Mouse (Mus musculus): ENCODE measurements around the gene 9130204L05Rik. TPM values are rescaled to one million over a fixed set of nuclear protein-coding genes. Genes with fewer than 3 reads are reported as not detected.

9130204L05Rik gene
- not detected in 2 replicates for total RNA-seq (2014; fragmentation: Nextera tagmentation)
- not detected in 2 replicates for total RNA-seq (2017)

DNA sequence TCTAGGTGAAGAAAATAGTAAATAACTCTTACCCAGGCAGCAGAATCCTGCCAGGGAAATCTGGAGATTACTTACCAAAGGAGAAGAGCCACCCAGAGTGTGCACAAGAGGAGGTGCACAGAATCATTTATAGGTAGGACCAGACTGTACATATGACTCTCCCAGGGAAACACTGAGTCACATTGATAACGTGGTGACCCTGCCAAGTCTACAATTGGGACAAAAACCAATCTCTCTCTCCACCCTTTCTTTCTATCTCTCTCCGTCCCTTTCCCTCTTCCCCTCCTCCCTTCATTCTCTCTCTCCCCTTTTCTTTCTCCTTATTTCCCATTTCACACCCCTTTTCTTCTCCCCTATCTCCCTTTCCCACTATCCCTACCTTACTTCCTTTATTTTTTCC is at the start of gene 9130204L05Rik:
9130204L05Rik (minus strand) TSS at position 101 of the 400 bp plus-strand sequence.
- ATAC-seq (replicated peaks; ENCODE audit: low FRiP score, low TSS enrichment, poor library complexity, severe bottlenecking), result no peak

- ATAC-seq (replicated peaks; ENCODE audit: low FRiP score, low TSS enrichment, poor library complexity, severe bottlenecking), result no peak
Observed at GRCm38 (mm10) chr3:91108696-91109095, 18.1 kb upstream of the 9130204L05Rik start.

DNA sequence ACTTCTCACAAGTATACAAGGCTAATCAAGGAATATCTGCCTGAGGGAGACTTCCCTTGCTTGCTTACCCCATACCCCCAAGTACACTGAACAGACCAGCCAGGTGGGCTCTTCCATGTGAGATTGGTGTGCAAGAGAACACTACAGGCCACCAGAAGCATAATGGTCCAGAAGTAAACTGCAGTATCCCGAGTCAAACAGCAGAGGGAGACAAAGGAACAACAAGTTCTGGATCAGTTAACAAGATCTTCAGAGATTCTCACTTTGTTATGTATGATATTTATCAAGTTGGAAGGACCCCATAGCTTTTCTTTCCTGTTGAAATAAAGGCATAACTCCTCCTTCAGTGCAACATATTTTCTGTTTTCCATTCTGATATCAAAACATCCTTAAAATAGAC is 31.4 kb downstream of the 9130204L05Rik start:
- ATAC-seq (replicated peaks; ENCODE audit: low FRiP score, low TSS enrichment, poor library complexity, severe bottlenecking), result no peak

DNA sequence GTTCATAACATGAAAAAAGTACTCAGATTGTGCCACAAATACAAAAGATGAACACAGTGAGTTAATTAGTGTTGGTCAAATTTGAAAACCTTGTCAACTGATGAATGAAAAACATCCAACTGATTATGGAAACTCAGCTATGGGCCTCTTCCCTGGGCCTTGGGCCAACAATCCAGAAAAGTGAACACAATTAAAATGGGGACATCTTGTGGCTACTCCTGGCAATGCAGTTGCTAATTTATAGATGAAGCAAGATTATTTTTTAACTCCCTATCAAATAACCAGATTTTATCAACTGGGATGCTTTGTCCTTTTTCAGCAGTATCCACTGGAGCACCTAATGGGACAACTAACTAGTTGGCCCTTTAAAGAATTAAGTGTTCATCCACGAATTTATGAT is 37.9 kb downstream of the 9130204L05Rik start:
- no peak for ATAC-seq (replicated peaks; ENCODE audit: low FRiP score, low TSS enrichment, poor library complexity, severe bottlenecking)

Measured in megakaryocyte-erythroid progenitor cell, adult 5-6 weeks (primary cell).